Comparison of ENCODE assay signal across 9 mouse cellular contexts in genomic region chr13:63273859-63274258, GRCm38 (mm10).
DNase-seq lines count a peak whose midpoint lies in the region; ATAC-seq and TF ChIP-seq lines count a peak whose summit lies in the region.
"Had no signal": no experiment of that assay in that cellular context is flagged by ENCODE, and none has a peak within 500 bp of the region (broad histone marks: within the 10 kb centered on the region; RNA-seq: fewer than 3 reads in every experiment).

No protein-coding gene starts in this region.

- DNase-seq in lung, embryonic 14.5 days = no peak
- DNase-seq in lung, adult 18-20 months = no peak
- DNase-seq in MN1 (ENCODE audit: low spot score) = no peak
- no peak for DNase-seq in layer of hippocampus, adult 11-12 months (ENCODE audit: low spot score)
- DNase-seq: adrenal gland, postnatal 10 days had no signal

- 51% methylated on average over 2 of the region's 2 CpGs for WGBS in lung, embryonic 14.5 days
- WGBS in forebrain, embryonic 12.5 days = 36% methylated on average over 2 of the region's 2 CpGs
- WGBS in intestine, embryonic 16.5 days = 42% methylated on average over 2 of the region's 2 CpGs
- 44% methylated on average over 2 of the region's 2 CpGs for WGBS in neural tube, embryonic 14.5 days

- no peaks in the 10 kb centered on the region for H3K27me3 ChIP-seq in lung, embryonic 14.5 days (ENCODE audit: insufficient read depth, low read length)
- H3K27me3 ChIP-seq in forebrain, embryonic 12.5 days = peaks cover 32% of the 10 kb centered on the region
- H3K27me3 ChIP-seq in intestine, embryonic 16.5 days (replicated peaks; ENCODE audit: control insufficient read depth, insufficient read depth, low read length) = no peaks in the 10 kb centered on the region
- H3K27me3 ChIP-seq in neural tube, embryonic 14.5 days (ENCODE audit: control insufficient read depth, insufficient read depth, low read length) = no peaks in the 10 kb centered on the region

- peak overlapping the region; percentile 63 for H3K4me2 ChIP-seq in lung, embryonic 14.5 days
- peak overlapping the region; percentile 34 for H3K4me2 ChIP-seq in forebrain, embryonic 12.5 days
- peak overlapping the region; percentile 67 for H3K4me2 ChIP-seq in intestine, embryonic 16.5 days (ENCODE audit: low read depth, low read length)
- peak overlapping the region; percentile 30; the same call in 1 of the 2 replicates for H3K4me2 ChIP-seq in neural tube, embryonic 14.5 days (ENCODE audit: low read depth, low read length)

- peak overlapping the region; percentile 37 for H3K4me3 ChIP-seq in lung, embryonic 14.5 days (ENCODE audit: low read depth, low read length)
- H3K4me3 ChIP-seq in forebrain, embryonic 12.5 days (replicated peaks) = peak overlapping the region; percentile 11; the same call in 1 of the 2 replicates
- H3K4me3 ChIP-seq in intestine, embryonic 16.5 days (ENCODE audit: low read length) = peak overlapping the region; percentile 52
- H3K4me3 ChIP-seq in neural tube, embryonic 14.5 days (ENCODE audit: low read depth, low read length) = peak overlapping the region; percentile 20

- peaks cover 12% of the 10 kb centered on the region; the same call in 1 of the 2 replicates for H3K36me3 ChIP-seq in lung, embryonic 14.5 days (ENCODE audit: insufficient read depth)
- H3K36me3 ChIP-seq in forebrain, embryonic 12.5 days (replicated peaks) = no peaks in the 10 kb centered on the region
- no peaks in the 10 kb centered on the region for H3K36me3 ChIP-seq in intestine, embryonic 16.5 days (ENCODE audit: control insufficient read depth, insufficient read depth, low read length)
- no peaks in the 10 kb centered on the region for H3K36me3 ChIP-seq in neural tube, embryonic 14.5 days (ENCODE audit: control insufficient read depth, insufficient read depth, low read length)

- peak overlapping the region; percentile 30; the same call in 1 of the 2 replicates for H3K27ac ChIP-seq in lung, embryonic 14.5 days (ENCODE audit: low read depth)
- no peak overlapping the region for H3K27ac ChIP-seq in forebrain, embryonic 12.5 days
- H3K27ac ChIP-seq in intestine, embryonic 16.5 days (ENCODE audit: low read length) = peak overlapping the region; percentile 57
- no peak overlapping the region for H3K27ac ChIP-seq in neural tube, embryonic 14.5 days (ENCODE audit: low read depth, low read length)

- peaks cover 28% of the 10 kb centered on the region for H3K4me1 ChIP-seq in lung, embryonic 14.5 days (ENCODE audit: insufficient read depth)
- peaks cover 32% of the 10 kb centered on the region for H3K4me1 ChIP-seq in forebrain, embryonic 12.5 days
- peaks cover 39% of the 10 kb centered on the region for H3K4me1 ChIP-seq in intestine, embryonic 16.5 days (ENCODE audit: control insufficient read depth, insufficient read depth, low read length)
- peaks cover 4% of the 10 kb centered on the region; the same call in 1 of the 2 replicates for H3K4me1 ChIP-seq in neural tube, embryonic 14.5 days (ENCODE audit: control insufficient read depth, insufficient read depth, low read length)

- H3K9me3 ChIP-seq in lung, embryonic 14.5 days (ENCODE audit: low read depth, low read length) = no peaks in the 10 kb centered on the region
- no peaks in the 10 kb centered on the region for H3K9me3 ChIP-seq in forebrain, embryonic 12.5 days
- no peaks in the 10 kb centered on the region for H3K9me3 ChIP-seq in intestine, embryonic 16.5 days (ENCODE audit: control insufficient read depth, low read length)
- no peaks in the 10 kb centered on the region for H3K9me3 ChIP-seq in neural tube, embryonic 14.5 days (ENCODE audit: control insufficient read depth, low read length)

- TF ChIP-seq CTCF in lung, embryonic 14.5 days (IDR thresholded peaks at IDR 0.05; ENCODE audit: low read depth) = no peak

- ATAC-seq in lung, embryonic 14.5 days (ENCODE audit: insufficient read depth) = no peak
- ATAC-seq in forebrain, embryonic 12.5 days (ENCODE audit: low FRiP score) = no peak
- no peak for ATAC-seq in intestine, embryonic 16.5 days
- no peak for ATAC-seq in neural tube, embryonic 14.5 days (ENCODE audit: low read depth)
- ATAC-seq in granulocyte monocyte progenitor cell, adult 5-6 weeks (replicated peaks; ENCODE audit: poor library complexity, severe bottlenecking) = no peak

- H3K9ac ChIP-seq in lung, embryonic 14.5 days = peak overlapping the region; percentile 44
- H3K9ac ChIP-seq in forebrain, embryonic 12.5 days = no peak overlapping the region
- peak overlapping the region; percentile 70 for H3K9ac ChIP-seq in intestine, embryonic 16.5 days (ENCODE audit: low read depth, low read length)
- H3K9ac ChIP-seq in neural tube, embryonic 14.5 days (replicated peaks; ENCODE audit: low read depth, low read length) = no peak overlapping the region

Comparison
In these comparisons a context has a peak if more than half of its experiments do, and no peak if none do; other contexts are left out.
1. H3K27ac ChIP-seq: peak in lung, embryonic 14.5 days (single experiment) and intestine, embryonic 16.5 days (single experiment); none in forebrain, embryonic 12.5 days (single experiment) and neural tube, embryonic 14.5 days (single experiment).
2. H3K9ac ChIP-seq: peak in lung, embryonic 14.5 days (single experiment) and intestine, embryonic 16.5 days (single experiment); none in forebrain, embryonic 12.5 days (single experiment) and neural tube, embryonic 14.5 days (single experiment).
3. Peak in every context shown above with its lines, with median percentiles within 50 percentile points of each other: H3K4me2 ChIP-seq and H3K4me3 ChIP-seq.